In genomic region chr19:34064059-34064458, GRCm38 (mm10) we compare ENCODE assay signal across 15 mouse cellular contexts. TPM values are rescaled to one million over a fixed set of nuclear protein-coding genes. Genes with fewer than 3 reads are reported as not detected.
"Had no signal": no experiment of that assay in that cellular context is flagged by ENCODE, and none has a peak within 500 bp of the region (broad histone marks: within the 10 kb centered on the region; RNA-seq: fewer than 3 reads in every experiment).

No protein-coding gene starts in this region.

- DNase-seq: liver, postnatal 0 days; lung, adult 2 months; lung, postnatal 14 days; lung, postnatal 36 days; right cerebral cortex, postnatal 14 days; thymus, adult 18-20 months; thymus, postnatal 25 days; thymus, postnatal 4 days had no signal

- ATAC-seq: liver, postnatal 0 days; lung, postnatal 0 days; midbrain, embryonic 13.5 days; midbrain, embryonic 15.5 days had no signal

RNA-seq across cellular contexts. Expression of gene Lipn, which starts 3.1 kb away (rescaled TPM):
- total RNA-seq: megakaryocyte progenitor cell, adult 5-6 weeks; midbrain, postnatal 0 days; monocyte, adult 5-6 weeks; neutrophil, adult 5-6 weeks had no signal

RNA-seq across cellular contexts. Expression of gene Lipm, which starts 36.7 kb away (rescaled TPM):
- total RNA-seq: megakaryocyte progenitor cell, adult 5-6 weeks; monocyte, adult 5-6 weeks; neutrophil, adult 5-6 weeks had no signal

RNA-seq across cellular contexts. Expression of gene Lipk, which starts 56.0 kb away (rescaled TPM):
- total RNA-seq: megakaryocyte progenitor cell, adult 5-6 weeks; monocyte, adult 5-6 weeks; neutrophil, adult 5-6 weeks had no signal
